Mouse (Mus musculus) G1E (cell line): ENCODE data around the gene 4933407L21Rik.

Experiments
- CTCF ChIP-seq: IDR thresholded peaks from 2 replicates; pipeline ENCODE4 v1.5.1; 2012; ENCODE audit warnings: low read depth, low read length, inconsistent platforms, mixed read lengths
- GATA1 ChIP-seq: IDR thresholded peaks from 2 replicates; pipeline ENCODE4 v1.6.1; 2012; ENCODE audit warnings: borderline replicate concordance, low read length, inconsistent platforms, mixed read lengths

GRCm38 (mm10) chr1:85973468-85973877, 45.2 kb downstream of the 4933407L21Rik start:
- TF ChIP-seq CTCF = no peak
- TF ChIP-seq GATA1 = no peak
